Mouse (Mus musculus): ENCODE measurements around the gene Rnls. TPM values are rescaled to one million over a fixed set of nuclear protein-coding genes. Genes with fewer than 3 reads are reported as not detected.

Gene Rnls
- total RNA-seq, 2 experiments from 2014 or later: 1.2 to 1.8 TPM

GRCm38 (mm10) chr19:33201181-33201580, 190.9 kb downstream of the Rnls start:
- no peak for ATAC-seq (ENCODE audit: poor library complexity, severe bottlenecking)

- no peak for ATAC-seq (ENCODE audit: poor library complexity, severe bottlenecking)
Measured at GRCm38 (mm10) chr19:33192064-33192463, 200.0 kb downstream of the Rnls start.

DNA sequence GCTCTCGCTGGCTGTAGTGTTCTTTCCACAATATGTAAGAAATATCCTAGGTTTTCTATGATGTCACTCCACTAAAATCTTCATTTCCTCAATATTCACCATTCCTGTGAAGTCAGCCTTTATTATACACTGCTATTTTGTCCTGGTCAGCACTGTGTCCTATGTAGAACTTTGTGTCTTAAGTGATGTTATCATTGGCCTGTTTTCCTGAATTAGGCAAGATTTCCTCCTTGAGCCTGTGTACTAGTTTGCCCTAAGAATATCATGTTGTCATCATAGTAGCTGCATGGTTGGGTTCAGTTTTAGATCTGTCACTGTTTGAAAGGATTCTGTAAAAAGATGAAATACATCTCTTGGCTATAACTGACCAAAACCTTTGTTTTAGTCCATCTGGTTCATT, 203.3 kb downstream of the Rnls start:
- ATAC-seq (ENCODE audit: poor library complexity, severe bottlenecking): no peak

- ATAC-seq (ENCODE audit: poor library complexity, severe bottlenecking): no peak
Measured at GRCm38 (mm10) chr19:33179595-33179994, 212.5 kb downstream of the Rnls start.

DNA sequence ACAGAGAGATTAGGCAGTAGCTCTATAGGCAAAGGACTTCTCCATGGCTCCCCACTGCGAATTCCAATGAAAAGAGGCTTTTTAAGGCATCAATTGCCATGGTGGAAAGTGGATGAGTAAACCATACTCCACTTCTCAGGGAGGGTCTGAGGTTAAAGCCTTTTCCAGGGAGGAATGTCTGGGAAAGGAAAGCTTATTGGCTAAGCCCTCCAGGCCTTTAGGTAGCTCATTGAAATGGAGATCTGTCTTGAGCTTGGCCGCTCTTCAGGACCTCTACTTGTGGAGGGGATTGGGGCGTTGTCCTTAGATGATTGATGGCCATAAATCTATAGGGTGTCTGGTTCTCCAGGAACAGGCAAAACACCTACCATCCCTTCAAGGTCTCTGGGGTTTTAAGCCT, 213.2 kb downstream of the Rnls start:
- ATAC-seq (ENCODE audit: poor library complexity, severe bottlenecking): no peak

DNA sequence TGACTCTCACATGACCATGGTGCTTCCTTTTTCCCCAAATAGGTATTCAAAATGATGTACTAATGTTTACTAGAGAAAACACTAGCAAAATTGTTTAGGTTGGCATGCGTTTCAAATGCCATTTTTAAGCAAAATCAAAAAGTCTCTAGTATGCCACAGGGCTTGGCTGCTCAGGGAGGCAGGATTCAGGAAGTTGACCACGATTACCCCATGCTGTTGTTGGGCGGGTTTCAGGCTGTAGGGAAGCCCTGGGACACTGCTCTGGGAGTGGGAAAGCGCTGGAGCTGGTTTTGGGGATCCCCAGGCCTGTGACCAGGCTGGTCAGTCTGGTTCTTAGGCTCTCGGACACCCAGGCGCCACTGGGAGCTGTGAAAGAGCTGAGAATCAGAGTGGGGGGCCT, 213.7 kb downstream of the Rnls start:
- ATAC-seq (ENCODE audit: poor library complexity, severe bottlenecking): 0 out of 2 replicates have a peak, but pooled peaks have one; percentile 51

GRCm38 (mm10) chr19:33173991-33174390, 218.1 kb downstream of the Rnls start:
- ATAC-seq (ENCODE audit: poor library complexity, severe bottlenecking): no peak

- no peak for ATAC-seq (ENCODE audit: poor library complexity, severe bottlenecking)
Measured at GRCm38 (mm10) chr19:33169881-33170280, 222.2 kb downstream of the Rnls start.

- no peak for ATAC-seq (ENCODE audit: poor library complexity, severe bottlenecking)
Measured at GRCm38 (mm10) chr19:33167528-33168264, 224.4 kb downstream of the Rnls start.

DNA sequence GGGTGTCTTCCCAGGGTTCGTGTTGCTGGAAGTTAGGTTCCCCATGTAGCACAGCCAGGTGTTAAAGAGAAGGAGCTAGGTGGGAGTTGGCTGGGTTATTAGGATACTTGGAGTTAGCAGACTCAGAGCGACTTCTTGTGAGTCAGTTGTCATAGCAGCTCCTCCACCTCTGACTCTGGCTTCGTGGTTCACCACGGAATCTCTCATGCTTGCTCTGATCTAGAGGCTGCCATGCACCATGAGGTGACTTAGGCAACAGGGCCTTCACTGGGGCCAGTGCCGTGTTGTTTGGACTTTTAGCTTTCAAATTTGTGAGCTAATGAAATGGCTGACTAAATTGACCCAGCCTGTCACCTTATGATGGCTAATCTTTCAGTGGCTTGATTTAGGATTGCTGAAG, 227.3 kb downstream of the Rnls start:
- ATAC-seq (ENCODE audit: poor library complexity, severe bottlenecking): no peak

DNA sequence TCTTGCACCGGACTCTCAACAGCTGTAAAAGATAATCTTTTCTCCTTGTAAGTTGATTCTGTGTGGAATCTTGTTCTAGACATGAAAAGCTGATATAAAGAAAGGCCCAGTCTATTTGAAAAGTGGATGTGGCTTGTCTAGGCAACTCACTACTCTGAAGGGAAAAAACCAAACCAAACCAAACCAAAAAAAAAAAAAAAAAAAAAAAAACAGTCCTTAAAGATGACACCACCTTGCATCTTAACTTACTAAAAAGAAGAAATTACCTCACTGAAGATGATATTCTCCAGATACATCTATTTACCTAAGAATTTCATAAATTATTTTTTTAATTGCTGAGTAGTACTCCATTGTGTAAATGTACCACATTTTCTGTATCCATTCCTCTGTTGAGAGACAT, 230.2 kb downstream of the Rnls start:
- no peak for ATAC-seq (ENCODE audit: poor library complexity, severe bottlenecking)

- ATAC-seq (ENCODE audit: poor library complexity, severe bottlenecking): no peak
Measured at GRCm38 (mm10) chr19:33159897-33160296, 232.2 kb downstream of the Rnls start.

DNA sequence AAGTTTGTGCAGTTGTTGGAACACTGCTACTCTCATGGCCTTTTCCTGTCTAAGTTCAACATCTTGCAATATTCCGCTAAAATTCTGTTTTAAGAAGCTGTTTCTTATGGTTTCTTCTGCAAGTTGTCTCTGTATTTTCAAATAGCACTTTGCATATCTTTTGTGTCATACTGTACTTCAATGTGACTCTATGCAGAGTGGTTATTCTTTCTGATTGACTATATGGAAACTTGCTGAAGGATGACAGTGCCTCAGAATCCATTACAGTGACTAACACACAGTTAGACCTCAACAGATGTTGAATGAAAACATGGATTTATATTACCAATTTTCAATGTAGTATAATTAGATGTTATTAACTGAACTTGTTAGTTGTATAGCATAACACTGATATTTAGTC, 232.9 kb downstream of the Rnls start:
- ATAC-seq (ENCODE audit: poor library complexity, severe bottlenecking): no peak

DNA sequence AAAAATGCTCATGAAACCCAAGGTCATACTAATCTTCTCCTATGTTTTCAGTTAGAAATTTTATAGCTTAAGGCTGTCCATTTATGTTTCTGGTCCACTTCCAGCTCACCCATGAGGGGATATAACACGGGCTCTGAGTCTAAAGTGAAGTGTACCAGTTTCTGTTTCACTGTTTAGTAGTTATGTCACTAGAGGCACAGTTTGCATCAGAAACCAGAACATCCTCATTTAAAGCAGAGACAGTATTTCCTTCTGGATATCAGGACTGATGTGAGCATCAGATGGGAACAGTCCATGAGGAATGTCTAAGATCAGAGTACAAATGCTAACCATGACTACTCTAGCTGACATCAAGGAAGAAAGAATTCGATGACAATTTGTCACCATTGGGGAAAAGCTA, 233.9 kb downstream of the Rnls start:
- peak; percentile 77 for ATAC-seq (ENCODE audit: poor library complexity, severe bottlenecking)

DNA sequence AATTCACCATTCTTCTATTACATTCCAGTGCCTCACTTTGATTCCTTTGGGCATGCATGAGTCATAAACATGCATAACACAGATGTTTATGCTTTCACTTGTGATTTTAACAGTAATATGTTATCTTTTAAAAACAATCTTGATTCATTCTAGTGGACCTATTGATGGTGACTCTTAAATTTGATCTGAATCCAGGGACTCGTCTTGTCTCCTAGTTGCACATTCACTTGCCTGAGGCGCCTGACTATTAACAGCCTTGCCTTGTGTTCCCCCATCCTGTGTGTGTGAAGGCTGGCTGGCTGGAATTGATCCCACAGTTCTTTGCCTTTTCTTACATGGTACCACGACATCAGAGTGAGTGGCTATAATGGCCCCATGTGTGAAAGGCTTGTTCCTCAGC, 243.7 kb downstream of the Rnls start:
- ATAC-seq (ENCODE audit: poor library complexity, severe bottlenecking): no peak

DNA sequence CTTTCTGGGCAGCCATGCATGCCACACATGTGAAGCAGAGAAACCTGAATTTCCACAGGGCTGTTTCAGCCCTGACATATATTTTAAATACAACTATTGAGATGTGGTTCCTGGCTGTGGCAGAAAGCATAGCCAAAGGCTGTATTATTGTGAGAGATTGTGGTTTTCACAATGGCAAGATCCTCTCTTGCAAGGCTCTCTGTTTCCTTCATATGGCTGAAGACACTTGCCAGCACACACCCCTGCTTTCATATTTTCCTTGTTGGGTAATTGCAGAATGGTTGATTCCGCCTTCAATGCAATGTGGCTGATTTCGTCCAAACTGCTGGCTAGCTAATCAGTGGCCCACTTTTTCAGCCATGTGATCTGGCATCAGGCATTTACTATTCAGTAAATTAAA, 248.9 kb downstream of the Rnls start:
- peak; percentile 80 for ATAC-seq (ENCODE audit: poor library complexity, severe bottlenecking)

DNA sequence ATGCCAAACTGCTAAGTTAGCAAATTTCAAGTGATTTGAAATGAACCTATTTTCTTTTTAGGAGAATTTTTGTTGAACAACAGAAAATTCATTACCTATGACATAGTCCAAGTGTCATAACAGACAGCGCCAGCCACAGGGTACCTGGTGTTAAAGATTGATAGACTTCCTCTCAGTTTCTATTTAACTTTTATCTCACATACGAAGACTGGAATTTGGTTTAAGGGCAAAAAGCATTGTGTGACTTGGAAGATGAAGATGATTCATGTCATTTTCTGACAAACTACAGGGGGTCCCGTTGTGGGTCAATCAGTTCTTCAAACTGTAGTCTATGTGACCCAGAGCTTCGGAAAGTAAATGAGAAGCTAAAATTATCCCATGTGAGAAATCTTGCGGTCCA, 254.8 kb downstream of the Rnls start:
- ATAC-seq (ENCODE audit: poor library complexity, severe bottlenecking): no peak

GRCm38 (mm10) chr19:33122611-33123226, 269.4 kb downstream of the Rnls start:
- ATAC-seq (ENCODE audit: poor library complexity, severe bottlenecking): peak; percentile 34

DNA sequence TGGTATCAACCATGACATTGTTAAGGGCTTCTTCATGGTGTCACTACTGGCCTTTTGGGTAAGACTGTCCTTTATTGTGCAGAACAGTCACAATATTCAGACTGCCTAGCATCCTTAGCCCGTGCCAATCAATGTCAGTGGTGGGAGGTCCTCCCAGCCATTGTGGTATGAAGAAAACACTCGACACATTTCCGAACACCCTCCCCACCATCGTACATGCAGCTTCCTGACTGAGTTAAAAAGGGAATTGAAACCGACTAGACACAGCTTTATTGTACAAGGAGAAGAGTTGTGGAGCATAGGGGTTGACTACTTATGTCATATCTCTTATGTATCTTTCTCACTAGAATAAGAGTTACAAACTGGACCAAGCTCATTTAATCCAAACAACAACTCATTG, 272.1 kb downstream of the Rnls start:
- peak; percentile 79 for ATAC-seq (ENCODE audit: poor library complexity, severe bottlenecking)

GRCm38 (mm10) chr19:33118898-33119297, 273.2 kb downstream of the Rnls start:
- ATAC-seq (ENCODE audit: poor library complexity, severe bottlenecking): peak; percentile 71

- ATAC-seq (ENCODE audit: poor library complexity, severe bottlenecking): no peak
Measured at GRCm38 (mm10) chr19:33114631-33115295, 277.3 kb downstream of the Rnls start.

- ATAC-seq (ENCODE audit: poor library complexity, severe bottlenecking): no peak
Measured at GRCm38 (mm10) chr19:33113746-33114145, 278.3 kb downstream of the Rnls start.
